22 mouse cellular contexts compared by ENCODE assay signal in the genomic region with DNA sequence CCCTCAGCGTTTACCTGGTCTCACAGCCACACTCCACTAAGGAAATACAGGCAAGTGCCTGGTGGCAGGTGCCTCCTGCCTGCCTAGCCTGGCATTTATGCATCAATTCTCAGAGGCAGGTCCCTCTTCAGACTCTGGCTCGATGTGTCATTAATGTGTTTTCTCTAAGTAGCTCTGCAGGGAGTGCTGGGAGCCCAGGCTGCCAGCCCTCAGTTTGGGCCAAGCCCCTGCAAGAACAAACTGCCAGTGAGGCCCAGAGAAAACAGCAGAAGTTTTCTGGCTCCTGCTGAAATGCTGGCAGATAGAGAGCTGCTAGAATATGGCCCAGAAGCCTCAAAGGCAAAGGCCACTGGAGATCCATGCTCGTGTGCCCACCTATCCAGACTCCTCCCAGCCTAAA.
DNase-seq lines count a peak whose midpoint lies in the region; ATAC-seq lines count a peak whose summit lies in the region.
"Had no signal": no experiment of that assay in that cellular context is flagged by ENCODE, and none has a peak within 500 bp of the region (broad histone marks: within the 10 kb centered on the region; RNA-seq: fewer than 3 reads in every experiment).

No protein-coding gene starts in this region.

- WGBS in hindbrain, embryonic 10.5 days, result 73% methylated on average over 3 of the region's 3 CpGs
- 71% methylated on average over 3 of the region's 3 CpGs for WGBS in hindbrain, embryonic 12.5 days
- 71% methylated on average over 3 of the region's 3 CpGs for WGBS in midbrain, embryonic 10.5 days
- WGBS in midbrain, embryonic 15.5 days, result 58% methylated on average over 3 of the region's 3 CpGs
- WGBS in hindbrain, embryonic 15.5 days, result 48% methylated on average over 3 of the region's 3 CpGs

- no peak overlapping the region for H3K4me2 ChIP-seq in hindbrain, embryonic 12.5 days (replicated peaks)
- no peak overlapping the region for H3K4me2 ChIP-seq in midbrain, embryonic 15.5 days
- no peak overlapping the region for H3K4me2 ChIP-seq in hindbrain, embryonic 15.5 days
- H3K4me2 ChIP-seq: limb, embryonic 15.5 days; lung, embryonic 14.5 days had no signal

- H3K9me3 ChIP-seq in hindbrain, embryonic 10.5 days, result peaks cover 15% of the 10 kb centered on the region
- H3K9me3 ChIP-seq in hindbrain, embryonic 12.5 days (replicated peaks), result peaks cover 6% of the 10 kb centered on the region; the same call in 1 of the 2 replicates
- peaks cover 12% of the 10 kb centered on the region; the same call in 1 of the 2 replicates for H3K9me3 ChIP-seq in midbrain, embryonic 10.5 days (replicated peaks)
- H3K9me3 ChIP-seq in midbrain, embryonic 15.5 days, result no peaks in the 10 kb centered on the region
- no peaks in the 10 kb centered on the region for H3K9me3 ChIP-seq in hindbrain, embryonic 15.5 days
- H3K9me3 ChIP-seq: limb, embryonic 15.5 days had no signal

- peaks cover 4% of the 10 kb centered on the region; the same call in 1 of the 2 replicates for H3K36me3 ChIP-seq in hindbrain, embryonic 10.5 days
- H3K36me3 ChIP-seq in hindbrain, embryonic 12.5 days, result no peaks in the 10 kb centered on the region
- H3K36me3 ChIP-seq in midbrain, embryonic 10.5 days, result peaks cover 6% of the 10 kb centered on the region
- no peaks in the 10 kb centered on the region for H3K36me3 ChIP-seq in midbrain, embryonic 15.5 days (replicated peaks)
- no peaks in the 10 kb centered on the region for H3K36me3 ChIP-seq in hindbrain, embryonic 15.5 days
- H3K36me3 ChIP-seq: limb, embryonic 15.5 days had no signal

- H3K27ac ChIP-seq in hindbrain, embryonic 10.5 days, result peak overlapping the region; percentile 59; the same call in 1 of the 2 replicates
- no peak overlapping the region for H3K27ac ChIP-seq in hindbrain, embryonic 12.5 days
- peak overlapping the region; percentile 6 for H3K27ac ChIP-seq in midbrain, embryonic 10.5 days (replicated peaks)
- no peak overlapping the region for H3K27ac ChIP-seq in midbrain, embryonic 15.5 days
- peak overlapping the region; percentile 62 for H3K27ac ChIP-seq in hindbrain, embryonic 15.5 days (replicated peaks)
- H3K27ac ChIP-seq: limb, embryonic 15.5 days; liver, embryonic 14.5 days had no signal

- no peak for ATAC-seq in hindbrain, embryonic 12.5 days (ENCODE audit: low FRiP score)
- ATAC-seq in midbrain, embryonic 15.5 days (replicated peaks), result no peak
- no peak for ATAC-seq in hindbrain, embryonic 15.5 days (ENCODE audit: low FRiP score, low read depth)
- ATAC-seq: intestine, embryonic 16.5 days had no signal

- H3K9ac ChIP-seq in hindbrain, embryonic 12.5 days, result no peak overlapping the region
- no peak overlapping the region for H3K9ac ChIP-seq in midbrain, embryonic 15.5 days
- H3K9ac ChIP-seq in hindbrain, embryonic 15.5 days, result no peak overlapping the region
- H3K9ac ChIP-seq: limb, embryonic 15.5 days; liver, embryonic 14.5 days; lung, embryonic 14.5 days had no signal

- no peak overlapping the region for H3K4me3 ChIP-seq in hindbrain, embryonic 10.5 days
- no peak overlapping the region for H3K4me3 ChIP-seq in hindbrain, embryonic 12.5 days
- H3K4me3 ChIP-seq in midbrain, embryonic 10.5 days, result no peak overlapping the region
- no peak overlapping the region for H3K4me3 ChIP-seq in midbrain, embryonic 15.5 days
- H3K4me3 ChIP-seq in hindbrain, embryonic 15.5 days, result no peak overlapping the region
- H3K4me3 ChIP-seq: limb, embryonic 15.5 days had no signal

- H3K4me1 ChIP-seq in hindbrain, embryonic 10.5 days (replicated peaks), result peaks cover 8% of the 10 kb centered on the region; the same call in 1 of the 2 replicates
- H3K4me1 ChIP-seq in hindbrain, embryonic 12.5 days, result no peaks in the 10 kb centered on the region
- peaks cover 11% of the 10 kb centered on the region for H3K4me1 ChIP-seq in midbrain, embryonic 10.5 days
- 0 out of 2 replicates have a peak, but pooled peaks cover 4% of the 10 kb centered on the region for H3K4me1 ChIP-seq in midbrain, embryonic 15.5 days
- peaks cover 11% of the 10 kb centered on the region; the same call in 1 of the 2 replicates for H3K4me1 ChIP-seq in hindbrain, embryonic 15.5 days (replicated peaks)
- H3K4me1 ChIP-seq: limb, embryonic 15.5 days had no signal

- peak; percentile 14 to 15 for DNase-seq in cerebellum, postnatal 14 days
- no peak for DNase-seq in cerebellum, adult 9-10 months
- peak; percentile 1 for DNase-seq in hindbrain, embryonic 10.5 days (ENCODE audit: low spot score)
- DNase-seq in midbrain, embryonic 10.5 days (ENCODE audit: low spot score), result no peak
- DNase-seq in urinary bladder, adult 2 months (ENCODE audit: low spot score), result no peak
- DNase-seq: adrenal gland, postnatal 25 days; cerebellum, adult 9-11 months; gastrocnemius, postnatal 14 days; heart, adult 18-20 months; kidney, adult 9 months; kidney, postnatal 14 days; layer of hippocampus, postnatal 36 days; lung, embryonic 14.5 days; retina, postnatal 1 day; right cerebral cortex, postnatal 4 days; thymus, postnatal 14 days had no signal

- no peaks in the 10 kb centered on the region for H3K27me3 ChIP-seq in hindbrain, embryonic 10.5 days (ENCODE audit: insufficient read depth, poor library complexity, severe bottlenecking)
- no peaks in the 10 kb centered on the region for H3K27me3 ChIP-seq in hindbrain, embryonic 12.5 days
- H3K27me3 ChIP-seq in midbrain, embryonic 10.5 days (ENCODE audit: low read depth, poor library complexity, severe bottlenecking), result no peaks in the 10 kb centered on the region
- no peaks in the 10 kb centered on the region for H3K27me3 ChIP-seq in midbrain, embryonic 15.5 days (replicated peaks)
- no peaks in the 10 kb centered on the region for H3K27me3 ChIP-seq in hindbrain, embryonic 15.5 days
- H3K27me3 ChIP-seq: limb, embryonic 15.5 days had no signal

Comparison
In these comparisons a context has a peak if more than half of its experiments do, and no peak if none do; other contexts are left out.
1. DNase-seq: peak in cerebellum, postnatal 14 days (2 of 2) and hindbrain, embryonic 10.5 days (single experiment); none in cerebellum, adult 9-10 months (single experiment), midbrain, embryonic 10.5 days (single experiment) and urinary bladder, adult 2 months (single experiment).
2. H3K27ac ChIP-seq: peak in hindbrain, embryonic 10.5 days (single experiment), midbrain, embryonic 10.5 days (single experiment) and hindbrain, embryonic 15.5 days (single experiment); none in hindbrain, embryonic 12.5 days (single experiment) and midbrain, embryonic 15.5 days (single experiment).